Mouse (Mus musculus) hindbrain, embryonic 12.5 days (tissue): Measurements from ENCODE around the gene Dnah5. TPM values are rescaled to one million over a fixed set of nuclear protein-coding genes. Genes with fewer than 3 reads are reported as not detected.

Experiments used
- polyA plus RNA-seq: library from polyadenylated mRNA; unstranded; fragments of >200 nt; fragmentation: Nextera tagmentation; extraction: Ambion mirVana; gene quantifications from 2 replicates; pipeline ENCODE4 v1.2.1, GENCODE M21; 2016

Gene Dnah5
- polyA plus RNA-seq, 1 experiment from 2014 or later: 0.13 TPM

Other genes starting within 250 kb of the Dnah5 start
- gene Trio, start 177.9 kb upstream of the Dnah5 start, polyA plus RNA-seq: 48.5 and 51.2 TPM in 2 replicates